Mouse (Mus musculus) liver, embryonic 14.5 days (tissue): ENCODE data around the gene Smchd1. TPM values are rescaled to one million over a fixed set of nuclear protein-coding genes. Genes with fewer than 3 reads are reported as not detected.
"Not testable (repeated sequence)": the region's sequence is repeated elsewhere in the genome, so short reads cannot be mapped to it uniquely, and the experiment has no call there.

Experiments used
- ATAC-seq: fragments of 200-750 bp; cut with Nextera tagmentation; 2 replicates; pipeline ENCODE4 v1.8.0; 2017; ENCODE audit warnings: moderate number of reproducible peaks, mild to moderate bottlenecking, moderate library complexity; ENCODE audit not compliant: insufficient read depth
- DNase-seq, 3 experiments: peaks; one replicate each; pipeline ENCODE4 v3.0.0-alpha.2; 2012 to 2013; ENCODE audit warnings: low read depth in 3 of 3, low spot score in 3 of 3
- H3K27ac ChIP-seq: fragments of 300-500 bp; sonication (generic); 2 replicates; pipeline ENCODE4 v1.5.1; 2014; ENCODE audit warnings: moderate library complexity, mild to moderate bottlenecking, control low read depth, inconsistent platforms
- H3K27me3 ChIP-seq: fragments of 300-500 bp; sonication (generic); 2 replicates; pipeline ENCODE4 v1.6.1; 2014; ENCODE audit warnings: mild to moderate bottlenecking, low read length, moderate library complexity; ENCODE audit not compliant: control insufficient read depth, insufficient read depth
- H3K36me3 ChIP-seq: fragments of 300-500 bp; sonication (generic); replicated peaks from 2 replicates; pipeline ENCODE4 v1.6.1; 2014; ENCODE audit warnings: low read depth; ENCODE audit not compliant: control insufficient read depth, insufficient read depth
- H3K4me1 ChIP-seq, 2 experiments: fragments of 200-500 bp in 1 of 2; fragments of 300-500 bp in 1 of 2; sonication (generic) in 1 of 2; replicated peaks; 2 replicates each; pipeline ENCODE4 v1.6.1; 2012 to 2014; ENCODE audit warnings: antibody characterized with exemption in 1 of 2, inconsistent platforms in 1 of 2, low read length in 1 of 2; ENCODE audit not compliant: control insufficient read depth in 2 of 2, insufficient read depth in 2 of 2
- H3K4me2 ChIP-seq: fragments of 300-500 bp; sonication (generic); 2 replicates; pipeline ENCODE4 v1.6.1; 2014; ENCODE audit warnings: low read depth, mild to moderate bottlenecking, control low read depth, moderate library complexity
- H3K4me3 ChIP-seq, 2 experiments: fragments of 200-500 bp in 1 of 2; fragments of 300-500 bp in 1 of 2; sonication (generic) in 1 of 2; 2 replicates each; pipeline ENCODE4 v1.5.1; 2012 to 2014; ENCODE audit warnings: low read depth in 2 of 2, low read length in 2 of 2, mild to moderate bottlenecking in 2 of 2, control low read depth in 1 of 2, inconsistent platforms in 1 of 2, moderate library complexity in 1 of 2; ENCODE audit not compliant: insufficient read depth in 1 of 2
- H3K9ac ChIP-seq: fragments of 300-500 bp; sonication (generic); replicated peaks from 2 replicates; pipeline ENCODE4 v1.6.1; 2014; ENCODE audit warnings: mild to moderate bottlenecking, control low read depth, moderate library complexity
- H3K9me3 ChIP-seq: fragments of 300-500 bp; sonication (generic); 2 replicates; pipeline ENCODE4 v1.6.1; 2016; ENCODE audit warnings: low read length, mixed read lengths; ENCODE audit not compliant: control insufficient read depth
- CTCF ChIP-seq: IDR thresholded peaks from 2 replicates; pipeline ENCODE4 v1.5.1; 2016; ENCODE audit warnings: antibody characterized with exemption, low read depth, control low read depth
- EP300 ChIP-seq: IDR thresholded peaks from 2 replicates; pipeline ENCODE4 v1.6.1; 2016; ENCODE audit warnings: antibody characterized with exemption, low read depth
- WGBS: fragments of 180-500 bp; shearing (Covaris S2); extraction: QIAGEN DNeasy Blood & Tissue Kit; methylation state at CpG from one replicate; pipeline ENCODE4 v1.1.7; 2014; ENCODE audit not compliant: insufficient replicate concordance; 5-methylcytosine and 5-hydroxymethylcytosine counted together
- polyA plus RNA-seq, 2 experiments: library from polyadenylated mRNA; depleted of rRNA in 1 of 2; stranded (reverse) in 1 of 2; unstranded in 1 of 2; fragments of >200 nt; fragmentation: Nextera tagmentation in 1 of 2; extraction: Ambion mirVana in 1 of 2; gene quantifications; 2 replicates each; pipeline versions ENCODE4 v1.2.1 to v1.2.3; 2012 to 2014

Smchd1 gene
- polyA plus RNA-seq, 2 experiments = 19.9 to 38.0 TPM

DNA sequence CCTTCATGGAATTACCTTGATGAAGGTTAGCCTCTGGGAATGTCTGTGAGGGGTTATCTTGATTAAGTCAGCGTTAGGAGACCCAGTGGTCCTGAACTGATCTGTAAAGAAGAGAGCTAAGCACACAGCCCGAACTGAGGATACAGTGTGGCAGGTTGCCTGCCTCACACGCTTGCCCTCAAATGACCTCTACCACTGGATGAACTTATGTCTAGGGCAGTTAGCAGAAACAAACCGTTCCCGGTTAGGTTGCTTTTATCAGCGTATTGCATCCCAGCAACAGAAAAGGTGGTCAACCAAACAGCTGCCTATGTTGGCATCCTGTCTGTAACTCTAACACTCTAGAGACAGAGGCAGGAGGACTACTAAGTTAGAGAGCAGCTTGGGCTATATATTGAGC, 30.0 kb downstream of the Smchd1 start:
- no peak for DNase-seq
- H3K4me1 ChIP-seq = no peaks in the 10 kb centered on the region
- peaks cover 14% of the 10 kb centered on the region for H3K36me3 ChIP-seq
- no peak overlapping the region for H3K4me2 ChIP-seq
- H3K27me3 ChIP-seq = no peaks in the 10 kb centered on the region
- H3K4me3 ChIP-seq = no peak overlapping the region
- no peak for ATAC-seq
- H3K9me3 ChIP-seq = no peaks in the 10 kb centered on the region
- TF ChIP-seq EP300 = no peak
- TF ChIP-seq CTCF = no peak
- H3K9ac ChIP-seq = no peak overlapping the region
- 82% methylated on average over 6 of the region's 6 CpGs for WGBS
- H3K27ac ChIP-seq = no peak overlapping the region

DNA sequence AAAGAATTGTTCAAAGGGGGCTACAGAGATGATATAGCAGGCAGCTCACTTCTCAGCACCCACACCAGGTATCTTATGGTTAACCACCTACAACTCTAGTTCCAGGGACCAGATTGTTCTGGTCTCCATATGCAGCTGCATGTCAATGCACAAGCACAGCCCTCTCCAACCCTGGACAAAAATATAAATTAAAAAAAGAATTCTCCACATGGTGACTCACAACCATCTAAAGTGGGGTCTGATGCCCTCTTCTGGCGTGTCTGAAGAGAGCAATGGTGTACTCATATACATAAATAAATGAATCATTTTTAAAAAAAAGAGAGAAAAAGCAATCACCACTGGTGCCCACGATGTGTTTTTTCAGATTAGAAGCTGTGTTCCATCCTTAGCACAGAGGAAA, 30.4 kb downstream of the Smchd1 start:
- peaks cover 14% of the 10 kb centered on the region for H3K36me3 ChIP-seq
- DNase-seq (no peak), ATAC-seq (no peak)
- H3K4me1 ChIP-seq = no peaks in the 10 kb centered on the region
- no peak overlapping the region for H3K9ac ChIP-seq
- no peak overlapping the region for H3K4me3 ChIP-seq
- H3K9me3 ChIP-seq = no peaks in the 10 kb centered on the region
- no peak overlapping the region for H3K4me2 ChIP-seq
- 69% methylated on average over 2 of the region's 2 CpGs for WGBS
- TF ChIP-seq CTCF = no peak; the same call in 1 of the 2 replicates
- no peak for TF ChIP-seq EP300
- no peaks in the 10 kb centered on the region for H3K27me3 ChIP-seq
- no peak overlapping the region for H3K27ac ChIP-seq

DNA sequence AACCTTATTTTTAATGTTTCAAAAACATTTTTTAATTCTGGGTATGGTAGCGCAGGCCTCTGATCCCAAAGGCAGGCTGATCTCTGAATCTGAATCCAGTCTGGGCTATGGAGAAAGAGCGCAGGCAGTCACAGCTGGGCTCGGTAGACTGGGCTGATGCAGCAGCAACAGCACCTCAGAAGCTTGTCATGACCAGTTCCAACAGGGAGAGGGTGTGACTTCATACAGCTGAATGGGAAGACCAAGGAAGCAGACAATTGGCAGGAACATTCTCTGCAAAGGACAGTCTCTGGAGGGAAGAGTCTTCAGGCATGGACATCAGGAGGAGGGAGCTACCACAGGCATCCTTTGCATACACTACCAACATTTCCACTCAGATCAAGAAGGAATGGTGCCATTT, 31.0 kb downstream of the Smchd1 start:
- Histone ChIP-seq H3K9ac (no peak overlapping the region), H3K36me3 (peaks cover 14% of the 10 kb centered on the region), H3K27me3 (no peaks in the 10 kb centered on the region), H3K4me2 (no peak overlapping the region), H3K4me1 (no peaks in the 10 kb centered on the region), H3K4me3 (no peak overlapping the region), H3K9me3 (no peaks in the 10 kb centered on the region), H3K27ac (no peak overlapping the region)
- TF ChIP-seq CTCF (no peak), EP300 (no peak)
- ATAC-seq = no peak
- WGBS = 86% methylated on average over 3 of the region's 3 CpGs
- no peak for DNase-seq

DNA sequence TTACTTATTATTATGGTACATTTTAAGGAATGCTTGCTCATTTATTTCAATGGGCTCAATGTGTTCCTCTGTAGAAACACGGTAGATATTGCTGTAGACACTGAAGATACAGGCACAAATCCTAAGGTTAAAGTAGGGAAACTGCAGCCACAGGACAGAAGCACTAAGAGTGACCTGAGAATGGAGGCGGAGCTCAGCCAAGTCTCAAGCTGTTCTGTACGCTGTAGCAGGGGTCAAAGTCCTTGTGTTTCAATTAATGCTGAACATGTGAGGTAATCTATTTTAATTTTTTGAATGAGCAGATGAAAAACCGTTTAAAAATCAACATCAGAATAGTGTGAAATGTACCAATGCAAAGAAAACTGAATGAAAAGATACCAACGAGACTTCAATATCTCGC, 31.9 kb downstream of the Smchd1 start:
- Histone ChIP-seq H3K27ac (no peak overlapping the region), H3K4me2 (no peak overlapping the region), H3K36me3 (peaks cover 14% of the 10 kb centered on the region), H3K9me3 (no peaks in the 10 kb centered on the region), H3K27me3 (no peaks in the 10 kb centered on the region), H3K9ac (no peak overlapping the region), H3K4me3 (no peak overlapping the region), H3K4me1 (no peaks in the 10 kb centered on the region)
- 82% methylated on average over 6 of the region's 6 CpGs for WGBS
- ATAC-seq (no peak), DNase-seq (no peak)
- TF ChIP-seq EP300 = no peak
- no peak for TF ChIP-seq CTCF

DNA sequence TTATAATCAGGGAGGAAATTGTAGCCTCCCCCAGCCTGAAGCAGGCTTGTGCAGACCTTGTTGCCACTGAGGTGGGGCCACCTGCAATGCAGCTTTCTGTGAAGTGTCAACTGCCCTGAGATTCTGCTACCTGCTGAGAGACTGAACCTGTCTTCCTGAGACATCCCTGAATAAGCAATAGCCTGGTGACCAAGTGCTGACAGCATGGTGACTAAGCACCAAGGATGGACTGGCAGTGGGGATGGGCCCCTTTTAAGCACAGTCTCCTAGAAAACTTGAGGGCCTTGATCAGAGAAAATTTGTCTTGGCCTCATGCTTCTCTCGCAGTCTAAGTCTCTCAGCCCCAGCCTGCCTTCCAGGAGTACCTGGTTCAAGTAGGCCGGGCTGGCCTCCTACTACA, 52.6 kb downstream of the Smchd1 start:
- not testable (repeated sequence) for DNase-seq, H3K27me3 ChIP-seq, ATAC-seq, H3K4me1 ChIP-seq, H3K4me3 ChIP-seq, H3K27ac ChIP-seq, H3K4me2 ChIP-seq, H3K9me3 ChIP-seq, H3K9ac ChIP-seq
- WGBS = 81% methylated on average over 2 of the region's 2 CpGs
- peaks cover 19% of the 10 kb centered on the region for H3K36me3 ChIP-seq

DNA sequence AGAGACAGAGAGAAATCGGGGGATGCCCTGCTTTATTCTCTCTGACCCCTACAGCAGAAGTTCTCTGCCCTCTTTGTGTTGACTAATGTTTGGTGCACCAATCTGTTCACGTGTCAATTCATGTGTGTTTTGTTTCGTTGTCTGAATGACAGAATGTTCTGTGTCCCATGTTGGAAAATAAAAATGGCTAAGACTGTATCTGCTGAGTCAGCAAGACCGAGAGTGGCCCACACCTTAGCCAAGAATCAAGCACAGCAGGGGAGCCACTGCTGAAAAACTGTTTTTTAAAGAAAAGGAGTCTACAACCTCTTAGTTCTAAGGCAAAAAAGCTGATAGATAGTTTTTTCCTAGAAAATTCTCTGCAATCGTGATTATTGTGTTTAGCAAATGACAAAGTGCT, 55.7 kb downstream of the Smchd1 start:
- ATAC-seq, H3K27ac ChIP-seq, H3K27me3 ChIP-seq, H3K4me2 ChIP-seq, H3K4me1 ChIP-seq, H3K4me3 ChIP-seq, H3K9me3 ChIP-seq, DNase-seq, H3K9ac ChIP-seq: not testable (repeated sequence)
- 82% methylated on average over 5 of the region's 5 CpGs for WGBS
- H3K36me3 ChIP-seq = peaks cover 22% of the 10 kb centered on the region
